Mouse (Mus musculus): ENCODE measurements around the gene Acvrl1.

Gene Acvrl1

DNA sequence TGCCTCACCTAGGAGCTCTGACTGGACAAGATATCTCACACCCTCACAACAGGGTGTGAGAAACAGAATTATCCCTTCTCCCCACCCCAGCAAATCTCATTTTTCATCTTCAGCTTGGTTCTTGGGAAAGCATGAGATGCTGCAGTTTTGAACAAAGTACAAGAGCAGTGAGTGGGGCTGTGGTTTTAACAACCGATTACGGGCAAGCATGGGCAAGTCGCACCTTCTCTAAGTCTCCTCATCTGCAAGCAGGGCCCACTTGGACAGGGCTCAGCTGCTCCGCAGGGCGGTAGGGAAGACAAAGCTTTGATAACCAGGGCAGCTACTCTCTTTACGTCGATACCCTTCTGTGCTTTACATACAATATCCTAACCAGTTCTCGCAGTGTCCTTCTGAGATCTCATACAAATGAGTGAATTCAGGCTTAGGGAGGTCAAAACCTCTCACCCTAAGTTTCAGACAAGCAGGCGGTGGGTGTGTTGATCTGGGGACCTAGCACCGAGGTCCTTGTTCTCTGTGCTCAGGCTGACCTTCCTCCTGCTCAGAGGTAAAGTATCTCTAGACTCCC is 42.2 kb downstream of the Acvrl1 start:
- DNase-seq (ENCODE audit: low spot score) = no peak

DNA sequence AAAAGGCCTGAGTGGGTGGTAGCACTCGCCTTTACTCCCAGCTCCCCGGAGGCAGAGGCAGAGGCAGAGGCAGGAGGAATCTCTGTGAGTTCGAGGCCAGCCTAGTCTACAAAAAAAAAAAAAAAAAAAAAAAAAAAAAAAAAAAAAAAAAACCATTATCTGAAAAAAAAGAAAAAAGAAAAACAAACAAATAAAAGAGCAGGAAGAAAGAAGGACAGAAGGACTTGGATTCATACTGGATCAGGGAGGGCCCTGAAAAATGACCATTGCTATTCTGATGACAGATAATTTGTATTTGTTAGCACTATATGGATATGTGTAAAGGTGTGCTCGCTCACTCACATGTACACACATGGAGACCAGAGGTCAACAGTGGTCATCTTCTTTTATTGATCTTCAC is 43.0 kb downstream of the Acvrl1 start:
- DNase-seq (ENCODE audit: low spot score) = no peak

DNA sequence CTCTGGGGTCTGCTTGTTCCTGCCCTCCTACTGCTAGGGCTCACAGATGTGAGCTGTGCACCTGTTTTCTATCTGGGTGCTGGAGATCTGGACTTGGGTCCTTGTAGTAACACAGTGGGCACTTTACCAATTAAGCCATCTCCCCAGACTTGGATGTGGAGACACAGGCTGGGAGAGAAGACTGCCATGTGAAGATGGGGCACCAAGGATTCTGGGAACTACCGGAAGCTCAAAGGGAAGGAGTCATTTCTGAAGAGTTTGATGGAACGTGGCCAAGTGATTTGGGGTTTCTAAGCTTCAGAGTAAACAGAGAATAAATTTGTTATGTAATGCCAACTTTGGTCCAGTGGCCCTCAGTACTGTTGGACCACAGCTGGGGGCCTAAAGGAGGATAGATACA is 43.7 kb downstream of the Acvrl1 start:
- DNase-seq (ENCODE audit: low spot score) = no peak

DNA sequence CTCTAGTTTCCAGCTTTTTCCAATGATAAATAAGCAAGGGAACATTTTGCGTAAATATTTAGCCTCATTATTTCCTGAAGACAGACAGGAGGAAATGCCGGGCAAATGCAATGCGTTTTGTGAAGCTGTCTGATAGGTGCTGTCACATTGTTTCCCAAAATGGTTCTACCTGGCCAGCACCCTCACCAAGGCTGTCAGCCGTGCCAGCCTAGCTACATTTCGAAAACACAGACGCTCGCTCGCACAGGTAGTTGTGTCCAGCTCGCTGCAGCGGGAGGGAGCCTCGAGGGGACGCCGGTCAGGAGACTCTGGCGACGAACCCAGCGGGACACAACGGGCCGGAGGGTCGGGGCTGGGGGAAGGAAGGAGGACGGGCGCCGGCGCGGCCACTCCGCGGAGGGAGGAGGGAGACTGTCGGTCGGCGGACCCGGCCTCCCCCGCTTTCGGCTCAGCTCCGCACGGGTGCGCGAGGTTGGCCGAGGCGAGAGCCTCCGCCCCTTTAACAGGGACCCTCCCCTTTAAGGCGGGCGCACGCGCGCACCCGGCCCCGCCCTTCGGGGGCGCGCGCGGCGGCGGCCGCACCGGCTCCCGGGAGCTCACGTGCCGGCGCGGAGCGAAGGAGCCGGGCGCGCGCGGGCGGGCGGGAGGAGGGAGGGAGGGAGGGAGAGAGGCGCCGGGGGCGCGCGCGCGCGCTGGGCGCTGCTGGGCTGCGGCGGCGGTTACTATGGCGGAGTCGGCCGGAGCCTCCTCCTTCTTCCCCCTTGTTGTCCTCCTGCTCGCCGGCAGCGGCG is 45.3 kb downstream of the Acvrl1 start, which contains the start of gene Acvr1b:
Acvr1b (plus strand) TSS at position 647 of the 791 bp plus-strand sequence.
- peak; percentile 75 for DNase-seq (ENCODE audit: low spot score)

DNA sequence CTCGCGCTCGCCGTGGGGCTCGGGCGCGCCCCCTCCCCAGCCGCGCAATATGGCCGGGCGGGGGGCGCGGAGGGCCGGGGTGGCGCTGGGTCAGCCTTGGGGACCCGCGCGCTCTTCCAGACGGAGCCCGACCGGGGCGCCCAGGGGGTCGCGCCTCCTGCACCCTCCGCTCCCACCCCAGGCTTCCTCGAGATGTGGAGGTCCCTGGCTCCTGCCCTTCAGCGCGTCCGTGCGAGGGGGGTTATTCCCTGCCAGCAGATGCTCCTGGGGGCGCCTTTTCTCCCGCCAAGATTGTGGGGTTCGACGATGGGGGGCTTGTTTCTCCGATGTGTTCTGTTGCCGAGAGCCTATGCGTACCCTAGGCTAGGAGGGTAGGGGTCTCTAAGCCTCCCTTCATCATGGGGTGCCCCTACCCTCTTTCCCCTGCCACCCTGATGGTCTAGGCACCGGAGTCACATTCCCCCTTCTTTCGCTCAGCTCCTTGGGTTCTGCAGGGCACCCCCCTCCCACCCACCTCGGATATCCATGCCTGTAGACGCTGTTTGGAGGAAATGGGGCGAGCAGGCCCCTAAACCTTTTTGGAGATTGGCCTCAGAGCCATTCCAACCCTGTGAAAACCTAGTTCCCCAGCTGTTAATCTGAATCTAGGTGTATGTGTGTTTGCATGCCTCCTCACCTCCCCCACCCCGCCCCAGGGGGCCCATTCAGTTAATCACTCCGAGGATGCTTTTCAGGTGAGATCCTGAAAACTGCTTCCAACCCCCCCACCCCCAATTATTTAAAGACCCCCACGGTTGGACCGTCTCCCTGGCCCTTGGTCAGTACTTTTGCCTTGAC is 46.2 kb downstream of the Acvrl1 start:
- no peak for DNase-seq (ENCODE audit: low spot score)

DNA sequence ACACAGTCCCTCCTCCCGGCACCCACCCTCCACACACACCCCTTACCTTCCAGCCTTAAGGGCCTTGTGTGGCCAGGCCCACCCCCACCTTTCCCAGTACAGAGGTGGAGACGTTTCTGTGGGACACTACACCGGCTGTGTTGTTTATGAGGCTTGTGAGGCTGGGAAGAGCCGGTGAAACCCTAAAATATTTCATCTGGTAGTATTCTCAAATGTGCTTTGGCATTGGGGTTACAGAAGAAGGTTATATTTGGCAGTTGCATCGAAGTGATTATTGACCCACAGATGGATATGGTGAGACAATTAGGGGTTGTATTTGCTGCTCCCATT is 46.8 kb downstream of the Acvrl1 start:
- DNase-seq (ENCODE audit: low spot score) = no peak

DNA sequence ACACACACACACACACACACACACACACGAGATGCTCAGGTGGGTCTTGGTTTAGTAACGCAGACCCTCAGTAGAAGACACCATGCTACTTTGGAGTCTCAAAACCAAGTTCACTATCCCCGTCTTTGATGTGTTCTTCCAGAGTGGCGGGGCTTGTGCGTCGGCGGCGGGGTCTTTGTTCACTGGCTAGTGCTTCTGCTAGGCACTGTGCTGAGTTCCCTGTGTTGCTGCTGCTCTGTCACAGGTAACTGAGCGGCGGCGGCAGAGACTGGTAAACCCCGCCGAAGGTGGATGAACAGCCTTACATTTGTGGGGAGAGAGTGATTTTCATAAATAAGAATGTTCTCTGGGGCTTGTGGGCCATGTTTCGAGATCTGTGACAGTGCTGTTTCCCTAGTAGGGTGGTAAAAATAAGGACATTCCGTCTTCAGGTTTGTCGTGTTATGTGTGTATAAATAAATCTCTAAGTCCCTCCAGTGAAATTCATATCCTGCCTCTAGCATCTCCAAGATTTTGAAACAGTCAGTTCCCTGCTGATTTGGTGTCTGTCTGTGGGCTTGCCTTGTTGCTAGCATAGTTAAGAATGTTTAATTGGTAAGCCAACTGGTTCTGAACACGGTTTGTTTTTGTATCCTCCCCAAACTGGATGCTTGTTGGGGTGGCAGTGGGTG is 47.4 kb downstream of the Acvrl1 start:
- DNase-seq (ENCODE audit: low spot score) = no peak

DNA sequence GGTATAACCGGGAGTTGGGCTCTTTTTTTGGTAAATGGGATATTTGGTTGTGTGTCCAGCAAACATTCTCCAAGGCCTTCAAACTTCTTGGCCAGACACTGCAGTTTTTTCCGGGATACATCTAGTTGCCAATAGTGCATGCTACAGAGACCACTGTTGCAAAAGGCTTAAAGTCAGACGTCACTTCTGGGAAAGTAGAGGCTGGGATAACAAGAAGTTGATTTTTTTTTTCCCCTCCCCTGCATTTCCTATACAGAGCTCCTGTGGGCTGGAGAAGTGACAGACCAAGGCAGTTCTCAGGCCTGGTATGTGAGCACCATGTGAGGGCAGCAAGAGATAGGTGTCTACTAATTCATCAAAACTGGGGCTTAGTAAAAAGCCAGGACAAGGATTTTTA is 48.0 kb downstream of the Acvrl1 start:
- DNase-seq (ENCODE audit: low spot score) = no peak

DNA sequence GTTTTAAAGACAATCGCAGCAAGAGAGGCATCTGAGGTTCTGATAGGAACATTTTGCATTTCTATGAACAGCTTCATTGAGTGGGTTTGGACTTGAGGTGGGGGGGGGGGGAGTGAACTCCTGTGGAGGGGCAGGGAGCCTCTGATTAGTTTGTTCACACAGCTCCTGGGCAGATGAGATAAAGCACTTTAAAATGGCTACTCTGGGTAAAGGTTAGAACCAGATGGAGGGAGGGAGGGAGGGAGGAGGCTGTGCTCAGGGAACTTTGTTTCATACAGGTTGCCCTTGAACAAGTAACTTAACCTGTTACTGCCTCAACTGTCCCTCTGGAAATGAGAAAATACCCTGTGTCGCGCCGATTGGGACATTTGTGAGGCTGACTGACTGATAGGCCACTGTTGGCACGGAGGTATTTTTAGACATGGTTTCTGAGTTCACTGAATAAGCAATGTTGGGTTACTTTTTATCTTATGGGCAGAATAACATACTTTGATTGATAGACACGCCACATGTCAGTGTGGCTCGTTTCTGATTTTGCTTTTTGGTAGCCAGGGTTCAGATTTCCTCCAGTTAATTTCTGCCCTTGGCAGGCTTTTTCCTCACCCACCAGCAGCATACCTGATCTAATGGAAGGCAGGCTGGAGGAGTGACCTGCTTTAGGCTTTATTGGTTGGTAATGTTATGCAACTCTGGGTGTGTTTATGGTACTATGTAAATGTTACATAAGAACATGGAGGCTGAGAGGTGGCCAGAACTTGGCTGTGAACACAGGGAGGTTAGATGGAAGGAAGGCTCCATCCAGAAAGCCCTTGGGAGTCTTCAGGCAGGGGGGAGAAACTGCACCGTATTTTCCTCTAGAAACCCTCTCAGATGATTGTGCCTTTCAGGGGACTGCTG is 48.7 kb downstream of the Acvrl1 start:
- peak; percentile 33 for DNase-seq (ENCODE audit: low spot score)

DNA sequence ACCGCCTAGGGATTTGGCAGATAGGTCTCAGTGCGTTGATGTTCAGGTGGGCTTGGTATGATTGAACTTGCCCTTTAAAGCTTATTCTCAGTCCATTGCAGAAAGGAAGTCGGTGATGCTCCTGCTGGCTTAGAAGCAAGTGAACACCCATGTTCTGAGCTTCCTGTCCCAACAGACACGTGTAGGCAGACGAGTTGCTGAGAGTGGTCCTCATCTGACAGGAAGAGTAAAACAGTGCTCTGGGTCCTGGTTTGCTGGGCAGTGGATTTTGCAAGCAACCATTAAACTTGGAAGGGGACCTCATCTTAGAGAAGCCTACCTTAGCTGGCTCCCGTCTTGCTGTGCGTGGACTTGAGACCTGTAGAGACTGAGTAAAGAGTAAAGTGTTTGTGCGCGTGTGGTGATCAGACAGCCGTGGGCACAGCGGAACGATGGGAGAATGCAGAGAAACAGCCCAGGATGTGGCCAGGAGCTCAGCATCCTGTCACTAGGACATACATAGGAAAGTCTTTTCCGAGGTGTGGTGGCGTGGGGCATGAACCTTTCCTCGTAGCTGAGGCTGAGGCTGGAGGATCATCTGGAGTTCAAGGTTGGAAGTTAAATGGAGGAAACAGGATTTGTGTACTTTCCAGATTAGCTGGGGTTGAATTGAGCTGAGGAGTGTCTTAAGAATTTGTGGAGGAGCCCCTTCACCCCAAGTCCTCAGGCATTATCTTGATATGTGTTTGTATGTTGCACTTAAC is 52.2 kb downstream of the Acvrl1 start:
- no peak for DNase-seq (ENCODE audit: low spot score)

DNA sequence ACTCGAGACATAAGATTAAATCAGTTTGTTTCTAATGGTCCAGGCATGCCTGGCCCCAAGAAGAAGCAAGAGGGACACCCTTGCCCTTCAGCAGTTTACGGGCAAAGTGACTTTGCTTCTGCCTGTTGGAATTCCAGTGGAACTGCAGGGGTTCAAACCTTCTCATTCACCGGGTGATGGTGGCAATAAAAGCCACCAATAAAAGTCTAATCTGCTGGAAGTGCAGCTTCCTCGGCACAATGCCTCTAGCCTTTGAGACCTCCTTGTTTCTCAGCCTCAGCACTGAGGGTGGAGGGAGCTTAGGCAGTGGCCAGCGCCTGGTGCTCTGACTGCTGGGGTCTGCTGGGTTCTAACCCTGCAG is 52.8 kb downstream of the Acvrl1 start:
- no peak for DNase-seq (ENCODE audit: low spot score)

DNA sequence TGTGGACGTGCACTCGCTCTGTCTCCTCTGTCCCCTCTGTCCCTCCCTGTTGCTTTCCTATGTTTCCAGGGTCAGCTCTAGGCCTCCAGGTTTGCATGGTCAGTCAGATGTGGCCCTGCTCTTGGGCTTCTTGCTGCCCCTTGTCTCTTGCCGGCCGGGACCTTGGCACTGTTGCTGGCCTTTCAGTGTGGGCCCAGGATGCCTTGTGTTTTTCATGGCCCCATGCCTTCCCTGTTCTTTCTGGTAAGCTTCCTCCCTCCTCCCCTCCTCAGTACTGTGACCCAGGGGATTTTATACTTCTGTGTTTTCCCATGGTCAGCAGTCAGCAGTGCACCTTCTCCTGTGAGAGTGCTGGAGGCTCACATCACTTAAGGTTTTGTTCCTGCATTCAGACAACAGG is 53.2 kb downstream of the Acvrl1 start:
- DNase-seq (ENCODE audit: low spot score) = no peak

DNA sequence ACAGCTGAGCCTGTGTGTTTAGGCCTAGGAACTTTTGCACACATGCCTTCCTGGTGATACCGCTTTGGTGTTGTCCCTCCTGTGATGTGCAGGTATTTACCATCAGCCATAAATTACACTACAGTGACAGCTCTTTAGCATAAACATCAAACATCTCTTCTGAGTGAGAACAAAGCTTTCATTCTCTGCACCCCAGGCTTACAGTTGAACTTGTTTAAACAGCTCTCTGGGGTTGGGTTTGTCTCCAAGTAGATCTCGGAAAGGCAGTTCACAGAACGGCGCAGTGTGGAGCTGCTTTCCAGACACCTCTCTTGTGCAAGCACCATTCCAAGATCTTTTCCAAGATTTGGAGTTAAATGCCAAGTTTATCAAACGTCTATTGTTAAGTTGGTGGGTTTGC is 54.4 kb downstream of the Acvrl1 start:
- no peak for DNase-seq (ENCODE audit: low spot score)

DNA sequence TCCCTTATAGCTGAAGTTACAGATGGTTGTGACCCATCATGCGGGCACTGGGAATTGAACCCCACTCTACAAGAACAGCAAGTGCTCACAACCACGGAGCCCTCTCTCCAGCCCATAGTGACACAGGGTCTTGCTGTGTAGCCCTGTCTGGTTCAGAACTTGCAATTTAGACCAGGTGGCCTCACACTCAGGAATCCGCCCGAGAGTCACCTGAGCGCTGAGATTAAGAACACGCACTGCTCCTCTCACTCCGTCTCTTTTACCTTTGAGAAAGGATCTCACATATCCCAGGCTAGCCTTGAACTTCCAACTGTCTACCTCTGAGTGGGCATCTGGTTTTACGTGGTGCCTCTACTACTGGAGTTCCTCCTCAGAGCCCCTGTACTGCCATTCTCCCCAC is 56.0 kb downstream of the Acvrl1 start:
- no peak for DNase-seq (ENCODE audit: low spot score)

DNA sequence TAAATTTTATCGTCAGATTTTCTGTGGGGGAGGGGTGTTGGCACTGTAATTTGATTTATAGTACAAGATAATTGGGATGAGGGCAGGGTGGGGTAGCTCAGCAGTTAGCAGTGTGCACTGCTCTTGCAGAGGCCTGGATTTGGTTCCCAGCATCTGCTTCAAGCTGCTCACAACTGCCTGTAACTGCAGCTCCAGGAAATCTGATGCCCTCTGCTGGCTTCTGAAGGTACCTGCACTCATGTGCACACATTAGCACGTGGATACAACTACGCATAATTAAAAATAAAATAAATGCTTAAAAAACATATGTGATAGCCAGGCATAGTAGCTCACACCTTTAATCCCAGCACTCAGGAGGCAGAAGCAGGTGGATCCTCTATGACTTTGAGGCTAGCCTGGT is 57.2 kb downstream of the Acvrl1 start:
- no peak for DNase-seq (ENCODE audit: low spot score)

DNA sequence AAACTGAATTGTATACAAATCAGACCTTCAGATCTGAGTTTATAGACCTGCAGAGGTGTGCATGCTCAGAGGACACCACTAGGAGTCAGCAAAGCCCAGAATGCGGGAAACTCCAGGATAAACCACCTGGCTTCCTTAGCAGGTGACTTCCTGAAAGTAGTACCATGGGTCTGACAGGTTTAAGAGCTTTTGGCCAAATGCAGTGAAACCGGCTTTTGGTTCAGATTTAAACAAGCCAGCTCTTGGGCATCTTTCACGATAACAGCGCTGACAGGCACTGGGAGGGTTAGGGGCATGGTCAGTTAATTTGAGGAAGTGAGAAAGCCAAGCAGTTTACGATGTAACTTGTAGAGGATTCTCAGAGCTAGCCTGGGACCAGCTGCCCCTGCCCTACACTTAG is 59.6 kb downstream of the Acvrl1 start:
- DNase-seq (ENCODE audit: low spot score) = no peak

DNA sequence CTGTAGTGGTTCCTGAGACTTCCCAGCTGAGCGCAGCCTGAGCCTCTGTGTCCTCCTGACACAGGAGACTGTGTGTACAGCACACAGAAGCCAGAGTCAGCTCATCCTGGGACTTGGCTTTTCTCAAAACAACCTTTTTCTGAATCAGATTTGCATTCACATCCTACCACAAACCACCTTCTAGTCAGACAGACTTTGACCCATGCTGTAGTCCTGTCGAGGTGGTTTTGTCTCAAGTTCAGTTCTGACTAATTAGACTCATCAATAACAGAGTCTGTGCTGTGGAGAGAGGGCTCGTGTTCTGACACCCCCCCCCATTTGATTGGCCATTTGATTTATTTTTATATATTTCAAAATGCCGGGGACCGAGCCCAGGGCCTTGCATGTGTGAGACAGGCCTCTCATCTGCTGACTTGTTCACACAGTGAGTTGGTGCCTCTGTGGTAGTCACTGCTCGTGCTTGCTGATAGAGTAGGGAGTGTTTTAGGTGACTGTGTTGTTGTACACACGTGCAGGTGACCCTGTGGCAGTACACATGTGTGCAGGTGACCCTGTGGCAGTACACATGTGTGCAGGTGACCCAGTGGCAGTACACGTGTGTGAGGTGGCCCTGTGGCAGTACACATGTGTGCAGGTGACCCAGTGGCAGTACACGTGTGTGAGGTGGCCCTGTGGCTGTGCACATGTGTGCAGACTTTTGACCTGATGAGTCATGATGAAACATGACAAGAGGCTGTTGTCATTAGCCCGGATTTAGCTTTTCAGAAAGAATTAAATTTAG is 61.8 kb downstream of the Acvrl1 start:
- DNase-seq (ENCODE audit: low spot score) = no peak

DNA sequence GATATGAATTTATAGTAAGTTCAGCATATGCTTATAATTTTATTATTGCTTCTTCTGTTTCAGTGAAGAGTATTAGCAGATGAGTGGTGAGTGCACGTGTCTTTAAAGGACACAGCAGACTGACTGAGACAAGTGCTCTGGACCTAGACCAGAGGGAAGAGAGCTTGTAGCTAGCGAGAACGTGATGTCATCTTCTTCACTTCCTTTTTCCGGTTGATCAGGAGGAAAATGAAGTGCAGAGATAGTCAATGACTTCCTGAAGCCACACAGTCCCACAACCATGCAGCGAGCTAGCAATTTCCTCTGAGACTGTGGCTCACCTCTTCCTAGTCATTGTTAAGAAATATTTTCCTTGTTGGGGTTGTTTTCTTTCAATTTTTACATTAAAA is 62.4 kb downstream of the Acvrl1 start:
- DNase-seq (ENCODE audit: low spot score) = no peak

DNA sequence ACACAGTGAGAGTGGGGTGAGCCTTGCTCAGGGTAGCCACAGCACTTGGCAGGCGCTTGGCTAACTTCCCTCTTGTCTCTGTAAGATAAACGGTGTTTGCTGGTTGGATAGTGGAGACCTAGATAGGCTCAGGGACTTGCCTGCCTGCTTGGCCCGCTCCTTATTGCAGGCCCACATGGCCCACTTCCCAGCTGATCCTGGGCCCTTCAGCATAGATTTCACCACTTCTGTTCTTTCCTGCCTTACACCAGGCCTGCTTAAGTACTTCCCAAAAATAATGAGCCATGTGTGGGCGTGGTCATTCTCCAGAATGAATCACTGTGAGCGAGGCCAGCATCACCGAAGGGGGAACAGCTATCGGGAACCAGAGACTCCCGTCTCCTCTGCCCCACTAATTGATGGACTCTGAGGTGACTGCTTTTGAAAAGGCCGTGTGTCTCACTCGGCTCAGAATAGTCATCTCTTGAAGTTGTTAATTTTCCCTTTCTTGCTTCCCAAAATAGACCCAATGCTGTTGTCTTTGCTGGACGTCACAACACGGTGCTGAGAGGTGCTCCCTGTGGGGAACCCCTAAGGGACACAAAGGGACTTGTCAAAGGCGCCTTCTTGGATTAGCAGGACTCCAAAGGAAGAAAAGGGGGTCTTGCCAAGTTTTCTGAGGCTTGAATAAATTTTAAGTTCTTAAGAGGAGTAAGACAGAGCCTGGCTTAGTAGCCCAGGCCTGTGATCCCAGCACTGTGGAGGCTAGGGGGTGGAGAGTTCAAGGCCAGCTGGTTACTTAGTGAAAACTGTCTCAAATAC is 63.3 kb downstream of the Acvrl1 start:
- DNase-seq (ENCODE audit: low spot score) = no peak
